ENCODE assay signal across 8 mouse cellular contexts in genomic region chr6:143530372-143531224, GRCm38 (mm10).
DNase-seq lines count a peak whose midpoint lies in the region; ATAC-seq and TF ChIP-seq lines count a peak whose summit lies in the region.
"Had no signal": no experiment of that assay in that cellular context is flagged by ENCODE, and none has a peak within 500 bp of the region (broad histone marks: within the 10 kb centered on the region; RNA-seq: fewer than 3 reads in every experiment).

No protein-coding gene starts in this region.

- DNase-seq in kidney, adult 9 months, result peak; percentile 48
- DNase-seq in kidney, adult 18-20 months, result no peak
- DNase-seq in embryonic facial prominence, embryonic 10.5 days (ENCODE audit: low spot score), result peak; percentile 23
- peak; percentile 16 to 42 for DNase-seq in lung, postnatal 4 days
- DNase-seq in urinary bladder, postnatal 25 days (ENCODE audit: low spot score), result no peak
- DNase-seq in cerebellum, adult 11 months, result no peak

- peak overlapping the region; percentile 76 for H3K27ac ChIP-seq in embryonic facial prominence, embryonic 10.5 days (replicated peaks)
- H3K27ac ChIP-seq in intestine, postnatal 0 days (ENCODE audit: low read depth, low read length), result 0 out of 2 replicates have a peak overlapping the region, but pooled peaks have one; percentile 28

- peak overlapping the region; percentile 52 for H3K4me2 ChIP-seq in intestine, postnatal 0 days (replicated peaks; ENCODE audit: low read depth)

- 0 out of 2 replicates have a peak, but pooled peaks cover 2% of the 10 kb centered on the region for H3K9me3 ChIP-seq in embryonic facial prominence, embryonic 10.5 days
- H3K9me3 ChIP-seq in intestine, postnatal 0 days (ENCODE audit: control insufficient read depth), result no peaks in the 10 kb centered on the region

- WGBS in embryonic facial prominence, embryonic 10.5 days, result 50% methylated on average over 13 of the region's 13 CpGs
- WGBS in intestine, postnatal 0 days, result 19% methylated on average over 13 of the region's 13 CpGs

- H3K27me3 ChIP-seq in embryonic facial prominence, embryonic 10.5 days (replicated peaks; ENCODE audit: low read depth, poor library complexity, severe bottlenecking), result 0 out of 2 replicates have a peak, but pooled peaks cover 5% of the 10 kb centered on the region
- no peaks in the 10 kb centered on the region for H3K27me3 ChIP-seq in intestine, postnatal 0 days (replicated peaks; ENCODE audit: control insufficient read depth, insufficient read depth, low read length)

- no peak for TF ChIP-seq CTCF in intestine, postnatal 0 days (IDR thresholded peaks at IDR 0.05; ENCODE audit: low read depth)

- H3K9ac ChIP-seq in intestine, postnatal 0 days (ENCODE audit: low read depth, low read length), result no peak overlapping the region

- no peaks in the 10 kb centered on the region for H3K36me3 ChIP-seq in embryonic facial prominence, embryonic 10.5 days (replicated peaks)
- H3K36me3 ChIP-seq in intestine, postnatal 0 days (ENCODE audit: control insufficient read depth, insufficient read depth), result no peaks in the 10 kb centered on the region

- no peak overlapping the region for H3K4me3 ChIP-seq in embryonic facial prominence, embryonic 10.5 days
- peak overlapping the region; percentile 27 for H3K4me3 ChIP-seq in intestine, postnatal 0 days (ENCODE audit: low read depth, low read length)

- H3K4me1 ChIP-seq in embryonic facial prominence, embryonic 10.5 days, result peaks cover 33% of the 10 kb centered on the region
- peaks cover 5% of the 10 kb centered on the region; the same call in 1 of the 2 replicates for H3K4me1 ChIP-seq in intestine, postnatal 0 days (replicated peaks; ENCODE audit: control insufficient read depth, insufficient read depth, low read length)

- ATAC-seq in intestine, postnatal 0 days, result peak; percentile 66
- ATAC-seq: forebrain, embryonic 16.5 days had no signal

Comparison
In these comparisons a context has a peak if more than half of its experiments do, and no peak if none do; other contexts are left out.
1. DNase-seq: peak in kidney, adult 9 months (single experiment), embryonic facial prominence, embryonic 10.5 days (single experiment) and lung, postnatal 4 days (2 of 2); none in kidney, adult 18-20 months (single experiment), urinary bladder, postnatal 25 days (single experiment) and cerebellum, adult 11 months (single experiment).